Mouse (Mus musculus): ENCODE measurements at regions not wholly inside any gene's neighbourhood (a gene's known extent, or its start where the extent isn't known, plus 50 kb on each side); places are given as distances from the start of the nearest gene placed in this dataset.

- no peak for TF ChIP-seq EP300 (optimal IDR thresholded peaks at IDR 0.05)
- TF ChIP-seq CTCF (IDR thresholded peaks at IDR 0.05; ENCODE audit: low read depth): no peak
These were observed 67.7 kb upstream of the Fam13c start for GRCm38 (mm10) chr10:70372411-70373136.
